Mouse (Mus musculus): ENCODE data around the gene B3gnt8. TPM values are rescaled to one million over a fixed set of nuclear protein-coding genes. Genes with fewer than 3 reads are reported as not detected.
A peak's percentile ranks its signal among the peaks of the same experiment; 100 is the strongest.

B3gnt8 gene
- polyA plus RNA-seq, 1 experiment from 2014 or later = 2.5 TPM

GRCm38 (mm10) chr7:25625594-25626250, 732 bp upstream of the B3gnt8 start:
- 75% methylated on average over 10 of the region's 10 CpGs for WGBS (ENCODE audit: insufficient replicate concordance)

GRCm38 (mm10) chr7:25627431-25628322, 1.2 kb downstream of the B3gnt8 start:
- Histone ChIP-seq H3K9me3 (replicated peaks; ENCODE audit: control insufficient read depth, low read length) (no peaks in the 10 kb centered on the region), H3K9ac (ENCODE audit: low read depth, low read length) (peak overlapping the region; percentile 25), H3K36me3 (ENCODE audit: control insufficient read depth, insufficient read depth, low read length) (peaks cover 2% of the 10 kb centered on the region; the same call in 1 of the 2 replicates), H3K4me2 (peak overlapping the region; percentile 71), H3K27ac (ENCODE audit: low read depth, low read length) (peak overlapping the region; percentile 67), H3K4me1 (ENCODE audit: control insufficient read depth, insufficient read depth, low read length) (peaks cover 35% of the 10 kb centered on the region), H3K27me3 (ENCODE audit: control insufficient read depth, insufficient read depth, low read length) (0 out of 2 replicates have a peak, but pooled peaks cover 2% of the 10 kb centered on the region), H3K4me3 (ENCODE audit: low read depth, low read length) (peak overlapping the region; percentile 39)
- WGBS (ENCODE audit: insufficient replicate concordance) = 13% methylated on average over 37 of the region's 38 CpGs
- peak; percentile 66 for ATAC-seq (replicated peaks; ENCODE audit: insufficient number of reproducible peaks, low FRiP score, low TSS enrichment)

More at GRCm38 (mm10) chr7:25625594-25626250, 732 bp upstream of the B3gnt8 start:
- Histone ChIP-seq H3K27me3 (ENCODE audit: control insufficient read depth, insufficient read depth, low read length) (0 out of 2 replicates have a peak, but pooled peaks cover 2% of the 10 kb centered on the region), H3K9me3 (replicated peaks; ENCODE audit: control insufficient read depth, low read length) (no peaks in the 10 kb centered on the region), H3K4me1 (ENCODE audit: control insufficient read depth, insufficient read depth, low read length) (peaks cover 35% of the 10 kb centered on the region), H3K4me3 (ENCODE audit: low read depth, low read length) (no peak overlapping the region), H3K36me3 (ENCODE audit: control insufficient read depth, insufficient read depth, low read length) (peaks cover 2% of the 10 kb centered on the region; the same call in 1 of the 2 replicates), H3K9ac (ENCODE audit: low read depth, low read length) (no peak overlapping the region), H3K27ac (ENCODE audit: low read depth, low read length) (peak overlapping the region; percentile 67; the same call in 1 of the 2 replicates), H3K4me2 (no peak overlapping the region)
- no peak for ATAC-seq (replicated peaks; ENCODE audit: insufficient number of reproducible peaks, low FRiP score, low TSS enrichment)

- 0 out of 2 replicates have a peak, but pooled peaks have one; percentile 6 for ATAC-seq (replicated peaks; ENCODE audit: insufficient number of reproducible peaks, low FRiP score, low TSS enrichment)
- Histone ChIP-seq H3K9ac (ENCODE audit: low read depth, low read length) (peak overlapping the region; percentile 25), H3K27me3 (ENCODE audit: control insufficient read depth, insufficient read depth, low read length) (0 out of 2 replicates have a peak, but pooled peaks cover 2% of the 10 kb centered on the region), H3K4me1 (ENCODE audit: control insufficient read depth, insufficient read depth, low read length) (peaks cover 35% of the 10 kb centered on the region), H3K36me3 (ENCODE audit: control insufficient read depth, insufficient read depth, low read length) (peaks cover 2% of the 10 kb centered on the region; the same call in 1 of the 2 replicates), H3K9me3 (replicated peaks; ENCODE audit: control insufficient read depth, low read length) (no peaks in the 10 kb centered on the region), H3K4me3 (ENCODE audit: low read depth, low read length) (peak overlapping the region; percentile 39; the same call in 1 of the 2 replicates), H3K27ac (ENCODE audit: low read depth, low read length) (no peak overlapping the region), H3K4me2 (peak overlapping the region; percentile 71)
- 41% methylated on average over 8 of the region's 8 CpGs for WGBS (ENCODE audit: insufficient replicate concordance)
These were observed 1.8 kb downstream of the B3gnt8 start for GRCm38 (mm10) chr7:25628323-25628620.

- H3K36me3 ChIP-seq (ENCODE audit: control insufficient read depth, insufficient read depth, low read length) = no peaks in the 10 kb centered on the region; the same call in 1 of the 2 replicates
- no peaks in the 10 kb centered on the region for H3K9me3 ChIP-seq (replicated peaks; ENCODE audit: control insufficient read depth, low read length)
- no peak overlapping the region for H3K9ac ChIP-seq (ENCODE audit: low read depth, low read length)
- WGBS (ENCODE audit: insufficient replicate concordance) = 69% methylated on average over 5 of the region's 5 CpGs
- no peak for ATAC-seq (replicated peaks; ENCODE audit: insufficient number of reproducible peaks, low FRiP score, low TSS enrichment)
- H3K4me2 ChIP-seq = no peak overlapping the region
- H3K4me3 ChIP-seq (ENCODE audit: low read depth, low read length) = no peak overlapping the region
- H3K27ac ChIP-seq (ENCODE audit: low read depth, low read length) = no peak overlapping the region
- H3K27me3 ChIP-seq (ENCODE audit: control insufficient read depth, insufficient read depth, low read length) = 0 out of 2 replicates have a peak, but pooled peaks cover 2% of the 10 kb centered on the region
- H3K4me1 ChIP-seq (ENCODE audit: control insufficient read depth, insufficient read depth, low read length) = peaks cover 9% of the 10 kb centered on the region
These were observed 6.2 kb downstream of the B3gnt8 start for GRCm38 (mm10) chr7:25632679-25633078.

- Histone ChIP-seq H3K9me3 (replicated peaks; ENCODE audit: control insufficient read depth, low read length) (no peaks in the 10 kb centered on the region), H3K27ac (ENCODE audit: low read depth, low read length) (no peak overlapping the region), H3K36me3 (ENCODE audit: control insufficient read depth, insufficient read depth, low read length) (no peaks in the 10 kb centered on the region), H3K4me1 (ENCODE audit: control insufficient read depth, insufficient read depth, low read length) (peaks cover 6% of the 10 kb centered on the region; the same call in 1 of the 2 replicates), H3K4me2 (no peak overlapping the region), H3K4me3 (ENCODE audit: low read depth, low read length) (no peak overlapping the region), H3K27me3 (ENCODE audit: control insufficient read depth, insufficient read depth, low read length) (no peaks in the 10 kb centered on the region), H3K9ac (ENCODE audit: low read depth, low read length) (no peak overlapping the region)
- 27% methylated on average over 3 of the region's 3 CpGs for WGBS (ENCODE audit: insufficient replicate concordance)
- no peak for ATAC-seq (replicated peaks; ENCODE audit: insufficient number of reproducible peaks, low FRiP score, low TSS enrichment)
These were observed 9.9 kb downstream of the B3gnt8 start for GRCm38 (mm10) chr7:25636373-25636772.

GRCm38 (mm10) chr7:25637099-25637498, 10.6 kb downstream of the B3gnt8 start:
- Histone ChIP-seq H3K4me3 (ENCODE audit: low read depth, low read length) (no peak overlapping the region), H3K27me3 (ENCODE audit: control insufficient read depth, insufficient read depth, low read length) (no peaks in the 10 kb centered on the region), H3K4me1 (ENCODE audit: control insufficient read depth, insufficient read depth, low read length) (peaks cover 6% of the 10 kb centered on the region; the same call in 1 of the 2 replicates), H3K4me2 (no peak overlapping the region), H3K36me3 (ENCODE audit: control insufficient read depth, insufficient read depth, low read length) (no peaks in the 10 kb centered on the region), H3K9me3 (replicated peaks; ENCODE audit: control insufficient read depth, low read length) (no peaks in the 10 kb centered on the region), H3K27ac (ENCODE audit: low read depth, low read length) (no peak overlapping the region), H3K9ac (ENCODE audit: low read depth, low read length) (no peak overlapping the region; the same call in 1 of the 2 replicates)
- WGBS (ENCODE audit: insufficient replicate concordance) = 76% methylated on average over 5 of the region's 5 CpGs
- ATAC-seq (replicated peaks; ENCODE audit: insufficient number of reproducible peaks, low FRiP score, low TSS enrichment) = no peak

- ATAC-seq (replicated peaks; ENCODE audit: insufficient number of reproducible peaks, low FRiP score, low TSS enrichment) = no peak
- H3K27ac ChIP-seq (ENCODE audit: low read depth, low read length) = no peak overlapping the region
These were observed 13.3 kb downstream of the B3gnt8 start for GRCm38 (mm10) chr7:25639754-25640153.

GRCm38 (mm10) chr7:25644136-25644535, 17.7 kb downstream of the B3gnt8 start:
- H3K4me1 ChIP-seq (ENCODE audit: control insufficient read depth, insufficient read depth, low read length) = peaks cover under 1% of the 10 kb centered on the region; the same call in 1 of the 2 replicates
- no peaks in the 10 kb centered on the region for H3K27me3 ChIP-seq (ENCODE audit: control insufficient read depth, insufficient read depth, low read length)
- H3K36me3 ChIP-seq (ENCODE audit: control insufficient read depth, insufficient read depth, low read length) = no peaks in the 10 kb centered on the region; the same call in 1 of the 2 replicates
- H3K9ac ChIP-seq (ENCODE audit: low read depth, low read length) = no peak overlapping the region
- H3K4me3 ChIP-seq (ENCODE audit: low read depth, low read length) = no peak overlapping the region
- 73% methylated on average over 10 of the region's 10 CpGs for WGBS (ENCODE audit: insufficient replicate concordance)
- ATAC-seq (replicated peaks; ENCODE audit: insufficient number of reproducible peaks, low FRiP score, low TSS enrichment) = no peak
- H3K27ac ChIP-seq (ENCODE audit: low read depth, low read length) = no peak overlapping the region
- H3K4me2 ChIP-seq = no peak overlapping the region
- H3K9me3 ChIP-seq (replicated peaks; ENCODE audit: control insufficient read depth, low read length) = no peaks in the 10 kb centered on the region

More at GRCm38 (mm10) chr7:25639754-25640153, 13.3 kb downstream of the B3gnt8 start:
- Histone ChIP-seq H3K4me2 (no peak overlapping the region), H3K36me3 (ENCODE audit: control insufficient read depth, insufficient read depth, low read length) (no peaks in the 10 kb centered on the region; the same call in 1 of the 2 replicates), H3K4me3 (ENCODE audit: low read depth, low read length) (no peak overlapping the region), H3K27me3 (ENCODE audit: control insufficient read depth, insufficient read depth, low read length) (no peaks in the 10 kb centered on the region), H3K9me3 (replicated peaks; ENCODE audit: control insufficient read depth, low read length) (no peaks in the 10 kb centered on the region), H3K4me1 (ENCODE audit: control insufficient read depth, insufficient read depth, low read length) (peaks cover 6% of the 10 kb centered on the region; the same call in 1 of the 2 replicates), H3K9ac (ENCODE audit: low read depth, low read length) (no peak overlapping the region)
- 85% methylated on average over 4 of the region's 4 CpGs for WGBS (ENCODE audit: insufficient replicate concordance)

Data from heart, embryonic 11.5 days (tissue).